Mouse (Mus musculus): ENCODE results near the gene Fcgr4.
"Not testable (repeated sequence)": the region's sequence is repeated elsewhere in the genome, so short reads cannot be mapped to it uniquely, and the experiment has no call there.

Fcgr4 gene

GRCm38 (mm10) chr1:171059203-171059602, 40.5 kb downstream of the Fcgr4 start:
- DNase-seq, result no peak

DNA sequence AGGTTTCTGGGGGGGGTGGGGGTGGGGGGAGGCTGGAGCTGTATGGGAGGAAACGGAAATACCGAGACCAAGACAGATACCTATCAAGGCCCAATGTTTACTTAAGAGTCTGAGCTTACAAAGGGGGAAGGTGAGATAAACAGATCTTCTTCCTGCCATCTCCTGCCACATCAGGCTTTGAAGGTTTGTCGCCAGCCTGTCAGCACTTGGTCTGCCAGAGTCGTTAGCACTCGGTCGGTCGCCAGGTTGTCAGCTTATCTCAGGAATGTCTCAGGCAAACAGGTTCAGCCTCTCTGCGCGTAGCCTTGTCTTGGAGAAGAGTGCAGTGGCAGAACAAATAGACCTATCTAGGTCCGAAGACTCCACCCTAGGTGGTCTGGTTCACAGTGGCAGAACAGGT, 41.7 kb downstream of the Fcgr4 start:
- DNase-seq, result no peak

GRCm38 (mm10) chr1:171061566-171061965, 42.8 kb downstream of the Fcgr4 start:
- no peak for DNase-seq

DNA sequence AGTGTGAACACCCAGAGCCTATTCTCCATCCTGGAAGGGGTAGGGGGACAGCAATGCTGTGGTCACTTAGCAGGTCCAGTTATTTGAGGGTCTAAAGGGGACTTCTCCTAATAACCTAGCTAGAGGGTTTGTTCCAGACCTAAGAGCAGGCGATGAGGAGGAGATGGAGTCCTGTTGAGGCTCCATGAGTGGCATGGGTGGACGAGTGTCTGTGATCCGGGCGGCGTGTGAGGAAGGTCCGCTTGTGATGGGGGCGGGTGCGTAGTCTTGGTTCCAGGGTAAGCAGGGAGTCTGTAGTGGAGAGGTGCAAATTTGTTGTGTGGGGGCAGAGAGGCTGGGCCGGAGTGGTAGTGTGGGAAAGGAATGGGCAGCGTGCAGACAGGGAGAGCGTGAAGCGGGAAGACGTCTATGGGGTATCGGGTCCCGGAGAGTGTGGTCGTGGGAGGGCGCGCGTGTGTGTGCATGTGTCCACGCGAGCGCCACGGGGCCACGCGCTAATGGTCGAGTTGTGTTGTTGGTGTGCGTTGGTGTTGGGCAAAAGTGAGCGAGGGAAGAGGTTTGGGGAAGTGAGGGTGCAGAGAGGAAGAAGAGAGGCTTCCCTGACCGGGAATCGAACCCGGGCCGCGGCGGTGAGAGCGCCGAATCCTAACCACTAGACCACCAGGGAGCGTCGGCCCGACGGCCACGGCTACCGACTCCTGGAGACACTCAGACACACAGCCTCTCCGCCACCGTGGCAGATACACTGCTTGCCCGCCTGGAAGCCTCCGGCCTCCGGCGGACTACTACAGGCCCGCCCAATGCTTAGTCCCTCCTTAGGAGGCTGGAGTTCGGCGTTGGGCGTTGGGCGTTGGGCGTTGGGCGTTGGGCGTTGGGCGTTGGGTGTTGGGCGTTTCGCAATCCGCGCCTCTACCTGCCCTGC, 45.1 kb downstream of the Fcgr4 start:
- peak; percentile 55 for DNase-seq

- peak; percentile 85 for DNase-seq
These were observed 45.9 kb downstream of the Fcgr4 start, which contains the start of gene Fcgr3 for GRCm38 (mm10) chr1:171064491-171065242. TSS of gene Fcgr3 (minus strand) at chr1:171064935.

DNA sequence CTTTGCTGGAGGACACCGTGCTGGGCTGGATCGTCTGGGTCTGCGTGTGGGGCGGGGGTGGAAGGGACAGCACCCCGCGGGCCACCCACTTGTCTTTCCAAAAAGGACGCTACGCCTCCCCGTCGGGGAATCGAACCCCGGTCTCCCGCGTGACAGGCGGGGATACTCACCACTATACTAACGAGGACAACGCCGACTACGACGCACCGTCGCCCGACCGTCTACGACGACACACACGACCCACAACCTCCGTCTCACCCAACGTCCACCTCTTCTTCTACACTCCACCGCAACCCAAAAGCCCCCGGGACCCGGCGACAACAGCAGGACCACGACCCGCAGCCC, 46.5 kb downstream of the Fcgr4 start:
- DNase-seq, result peak; percentile 79

DNA sequence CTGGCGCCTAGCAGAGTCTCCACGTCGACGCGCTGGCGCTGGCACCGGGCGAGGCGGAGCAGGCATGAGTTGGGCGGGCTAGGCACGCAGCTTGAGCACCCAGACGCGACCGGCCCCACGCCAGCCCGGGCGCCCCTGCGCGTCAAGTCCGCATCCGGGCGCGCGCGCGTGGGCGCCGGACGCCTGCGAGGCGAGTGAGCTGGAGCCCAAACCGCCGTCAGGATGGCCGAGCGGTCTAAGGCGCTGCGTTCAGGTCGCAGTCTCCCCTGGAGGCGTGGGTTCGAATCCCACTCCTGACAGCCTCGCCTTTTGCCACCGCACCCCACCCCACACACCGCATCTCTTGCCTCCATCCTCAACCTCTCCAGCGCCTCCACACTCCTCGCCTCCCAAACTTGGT, 47.0 kb downstream of the Fcgr4 start:
- peak; percentile 54 for DNase-seq

- not testable (repeated sequence) for DNase-seq
These were observed 47.9 kb downstream of the Fcgr4 start for GRCm38 (mm10) chr1:171066583-171066982.

- not testable (repeated sequence) for DNase-seq
These were observed 49.2 kb downstream of the Fcgr4 start for GRCm38 (mm10) chr1:171067928-171068327.

GRCm38 (mm10) chr1:171069508-171069907, 50.8 kb downstream of the Fcgr4 start:
- DNase-seq, result peak; percentile 18

DNA sequence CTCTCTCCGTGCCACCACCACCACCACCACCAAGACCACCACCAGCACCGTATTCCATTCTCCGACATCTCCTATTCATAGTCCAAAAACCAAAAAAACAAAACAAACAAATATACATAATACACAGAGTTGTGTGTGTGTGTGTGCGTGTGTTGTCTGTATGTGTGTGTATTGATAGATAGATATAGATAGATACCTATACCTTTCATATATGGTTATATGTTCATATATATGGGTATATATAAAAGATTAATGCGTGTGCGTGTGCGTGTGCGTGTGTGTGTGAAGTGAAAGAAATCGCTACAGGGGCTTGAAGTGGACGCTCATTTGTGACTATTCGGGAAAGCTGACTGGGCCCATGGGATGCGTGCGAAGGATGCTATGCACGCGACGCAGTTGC, 52.2 kb downstream of the Fcgr4 start:
- not testable (repeated sequence) for DNase-seq

DNA sequence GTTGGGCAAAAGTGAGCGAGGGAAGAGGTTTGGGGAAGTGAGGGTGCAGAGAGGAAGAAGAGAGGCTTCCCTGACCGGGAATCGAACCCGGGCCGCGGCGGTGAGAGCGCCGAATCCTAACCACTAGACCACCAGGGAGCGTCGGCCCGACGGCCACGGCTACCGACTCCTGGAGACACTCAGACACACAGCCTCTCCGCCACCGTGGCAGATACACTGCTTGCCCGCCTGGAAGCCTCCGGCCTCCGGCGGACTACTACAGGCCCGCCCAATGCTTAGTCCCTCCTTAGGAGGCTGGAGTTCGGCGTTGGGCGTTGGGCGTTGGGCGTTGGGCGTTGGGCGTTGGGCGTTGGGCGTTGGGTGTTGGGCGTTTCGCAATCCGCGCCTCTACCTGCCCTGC, 53.0 kb downstream of the Fcgr4 start:
- DNase-seq, result not testable (repeated sequence)

DNA sequence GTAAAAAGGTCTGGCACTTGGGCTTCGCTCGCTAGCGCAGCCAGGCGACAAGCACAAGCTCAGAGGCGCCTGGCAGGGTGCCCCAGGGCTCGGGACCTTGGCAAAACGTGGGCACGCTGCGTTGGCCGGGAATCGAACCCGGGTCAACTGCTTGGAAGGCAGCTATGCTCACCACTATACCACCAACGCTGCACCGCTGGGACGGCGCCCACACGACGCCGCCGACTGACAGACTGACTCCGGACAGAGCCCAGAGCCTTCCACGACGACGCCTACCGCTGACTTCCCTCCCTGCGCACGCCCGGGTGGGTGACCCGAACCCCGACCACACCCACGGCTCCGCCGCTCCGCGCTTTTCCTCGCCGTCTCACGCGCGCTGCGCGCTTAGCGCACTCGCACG, 53.5 kb downstream of the Fcgr4 start:
- DNase-seq, result not testable (repeated sequence)

DNA sequence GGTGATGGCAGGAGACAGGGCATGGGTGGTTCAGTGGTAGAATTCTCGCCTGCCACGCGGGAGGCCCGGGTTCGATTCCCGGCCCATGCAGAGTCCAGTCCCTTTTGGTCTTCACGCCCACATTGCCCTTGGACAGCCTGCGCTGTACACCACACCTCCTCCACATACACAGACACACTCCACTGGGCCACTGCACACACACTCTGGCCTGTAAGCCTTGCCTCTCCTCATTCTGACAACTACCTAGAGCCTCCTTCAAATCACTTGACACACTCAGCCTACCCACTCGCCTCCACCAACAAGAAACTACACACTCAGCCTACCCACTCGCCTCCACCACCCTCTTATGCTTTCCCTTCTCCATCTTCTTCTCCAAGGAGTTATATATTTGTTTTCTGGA, 55.6 kb downstream of the Fcgr4 start:
- DNase-seq, result not testable (repeated sequence)

- not testable (repeated sequence) for DNase-seq
These were observed 57.5 kb downstream of the Fcgr4 start for GRCm38 (mm10) chr1:171076176-171076575.

GRCm38 (mm10) chr1:171077192-171077591, 58.5 kb downstream of the Fcgr4 start:
- DNase-seq, result not testable (repeated sequence)

DNA sequence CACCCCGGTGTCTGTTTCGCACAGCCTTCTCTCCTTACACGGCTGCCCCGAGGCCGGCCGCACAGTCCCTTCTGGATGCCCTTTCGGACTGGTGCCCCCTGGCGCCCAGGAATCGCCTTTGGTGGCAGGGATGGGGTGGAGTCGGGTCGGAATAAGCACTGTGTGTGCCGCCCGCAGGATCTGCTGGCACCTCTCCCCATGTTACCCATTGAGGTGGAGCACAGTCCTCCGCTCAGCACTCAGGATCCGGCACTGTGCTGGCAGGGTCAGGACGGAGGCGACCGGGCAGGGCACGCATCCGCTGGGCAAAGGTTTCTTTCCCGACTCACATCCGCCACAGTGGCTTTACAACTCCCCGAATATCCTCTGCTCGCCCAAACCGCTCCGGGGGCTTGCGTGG, 59.2 kb downstream of the Fcgr4 start:
- not testable (repeated sequence) for DNase-seq

- DNase-seq, result not testable (repeated sequence)
These were observed 59.7 kb downstream of the Fcgr4 start for GRCm38 (mm10) chr1:171078419-171078818.

- DNase-seq, result not testable (repeated sequence)
These were observed 60.6 kb downstream of the Fcgr4 start for GRCm38 (mm10) chr1:171079345-171079744.

Measured in right cerebral cortex, postnatal 4 days (tissue).